Mouse (Mus musculus) heart, postnatal 10 days (tissue): ENCODE data around the gene Nckap5. TPM values are rescaled to one million over a fixed set of nuclear protein-coding genes. Genes with fewer than 3 reads are reported as not detected.

Experiments
- DNase-seq, 2 experiments: peaks; one replicate each; pipeline ENCODE4 v3.0.0; 2021
- intact Hi-C: fragments of 180-260 bp; cut with DNase I; formaldehyde crosslinking; loops from one replicate; pipeline ENCODE4 v1.15.1; 2025
- total RNA-seq, 2 experiments: library from RNA; stranded (reverse); gene quantifications; 2 replicates each; pipeline ENCODE4 v1.2.3; 2021

Nckap5 gene
- total RNA-seq, 2 experiments from 2014 or later = 17.8 to 18.2 TPM

GRCm38 (mm10) chr1:126766971-126767370 lies 63.6 kb downstream of the Nckap5 start:
- peak; percentile 32 to 39 for DNase-seq
- intact Hi-C loops = no loop called here

DNA sequence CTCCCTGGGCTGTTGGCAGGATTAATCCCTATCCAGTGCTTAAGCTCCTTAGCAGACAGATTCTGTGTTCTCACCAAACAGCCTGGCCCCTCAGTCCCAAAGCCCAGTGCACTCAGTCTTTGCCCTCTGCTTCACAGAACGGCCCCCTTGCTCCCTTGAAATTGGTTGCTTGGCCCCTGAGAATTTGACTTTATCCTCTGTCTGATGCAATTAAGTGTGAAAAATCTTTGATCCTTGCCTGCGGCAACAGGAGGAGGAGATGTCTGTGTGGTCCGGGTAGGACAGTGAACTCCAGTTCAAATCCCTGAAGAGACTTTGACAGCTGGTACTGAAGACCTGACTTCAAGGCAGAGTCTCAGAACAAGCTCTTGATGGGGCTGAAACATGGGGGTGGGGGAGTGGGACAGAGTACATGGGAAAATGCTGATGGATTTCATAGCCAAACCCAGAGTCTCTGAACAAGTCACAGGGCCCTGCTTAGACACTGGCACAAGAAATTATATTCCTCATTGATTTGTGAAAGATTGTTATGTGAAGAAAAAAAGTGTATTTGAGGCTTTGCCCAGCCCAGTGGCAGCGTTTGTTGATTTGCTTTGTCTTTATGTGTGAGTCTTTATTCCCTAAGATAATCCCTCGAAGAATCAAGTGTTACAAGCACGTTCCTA lies 65.0 kb downstream of the Nckap5 start:
- intact Hi-C loops = no loop called here
- no peak for DNase-seq

DNA sequence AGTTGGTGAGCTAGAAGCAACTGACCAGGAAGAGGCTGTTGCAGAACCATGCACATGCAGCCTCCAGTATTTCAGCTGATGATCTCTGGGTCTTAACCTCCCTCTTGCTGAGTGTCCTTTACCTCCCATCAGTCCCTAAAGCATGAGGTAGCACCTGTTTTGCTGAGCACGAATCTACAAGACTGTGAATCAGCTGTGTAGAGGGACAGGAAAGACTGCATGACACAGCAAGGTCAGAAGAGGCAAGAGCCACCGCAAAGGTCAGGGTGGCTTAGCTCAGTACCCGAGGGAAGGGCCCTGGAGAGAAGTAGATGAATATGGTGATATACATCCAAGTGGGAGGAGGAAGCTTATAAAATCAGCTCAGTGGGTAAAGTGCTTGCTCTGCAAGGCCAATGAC lies 66.4 kb downstream of the Nckap5 start:
- DNase-seq = no peak
- intact Hi-C loops = no loop called here

DNA sequence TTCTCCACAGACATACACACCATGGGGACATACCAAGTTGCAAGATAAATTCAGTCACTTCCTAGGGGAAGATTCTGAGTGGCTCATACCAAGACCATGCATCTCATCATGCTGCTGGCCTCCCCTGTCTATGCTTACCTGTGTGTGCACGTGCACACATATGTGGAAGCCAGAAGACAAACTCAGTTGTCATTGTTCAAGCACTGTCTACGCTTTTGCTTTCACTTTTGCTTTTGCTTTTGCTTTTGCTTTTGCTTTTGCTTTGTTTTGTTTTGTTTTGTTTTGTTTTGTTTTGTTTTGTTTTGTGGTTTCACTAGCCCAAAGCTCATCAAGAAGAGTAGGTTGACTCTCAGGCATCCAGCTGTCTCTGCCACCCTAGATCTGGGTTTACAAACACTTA lies 67.4 kb downstream of the Nckap5 start:
- DNase-seq = no peak
- intact Hi-C loops = no loop called here

DNA sequence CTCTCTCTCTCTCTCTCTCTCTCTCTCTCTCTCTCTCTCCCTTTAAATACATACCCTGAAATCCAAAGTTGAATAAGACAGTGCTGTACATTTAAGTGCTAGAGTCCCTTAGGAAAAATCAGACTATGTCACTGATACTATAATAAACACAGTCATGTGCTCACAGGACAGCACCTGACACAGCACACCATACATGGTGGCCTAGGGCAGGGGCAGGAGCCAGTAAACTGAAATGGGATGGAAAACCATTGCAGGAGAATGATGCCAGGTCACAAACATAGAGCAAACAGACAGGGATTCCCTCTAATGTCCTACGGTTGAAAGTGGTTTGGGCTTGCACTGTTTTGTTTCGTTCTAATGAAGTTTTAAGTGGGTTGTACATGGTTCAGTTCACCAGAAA lies 70.2 kb downstream of the Nckap5 start:
- no peak for DNase-seq
- intact Hi-C loops = no loop called here

DNA sequence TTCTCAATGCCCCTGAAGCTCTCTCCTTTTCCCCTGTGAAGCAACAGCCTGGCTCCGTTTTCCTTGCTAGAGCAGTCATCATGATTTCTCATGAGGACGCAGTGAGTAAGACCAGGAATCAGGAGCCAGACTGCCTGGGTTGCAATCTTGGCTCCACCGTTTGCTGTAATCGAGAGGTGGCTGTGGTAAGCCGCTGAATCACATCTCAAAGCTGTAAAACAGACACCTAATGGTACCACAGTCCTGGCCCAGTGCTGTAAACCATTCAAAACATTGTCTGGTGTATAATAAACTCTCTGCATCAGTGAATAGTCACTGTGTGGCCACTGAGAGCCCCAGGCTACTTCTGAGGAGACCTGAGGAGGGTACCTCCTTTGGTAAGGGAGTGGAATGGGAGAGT lies 74.9 kb downstream of the Nckap5 start:
- intact Hi-C loops = no loop called here

GRCm38 (mm10) chr1:126753611-126754010 lies 77.0 kb downstream of the Nckap5 start:
- DNase-seq = no peak
- intact Hi-C loops = no loop called here

More for the DNA sequence above, 74.9 kb downstream of the Nckap5 start:
- no peak for DNase-seq

GRCm38 (mm10) chr1:126752247-126753037 lies 78.2 kb downstream of the Nckap5 start:
- no peak for DNase-seq
- intact Hi-C loops = no loop called here

DNA sequence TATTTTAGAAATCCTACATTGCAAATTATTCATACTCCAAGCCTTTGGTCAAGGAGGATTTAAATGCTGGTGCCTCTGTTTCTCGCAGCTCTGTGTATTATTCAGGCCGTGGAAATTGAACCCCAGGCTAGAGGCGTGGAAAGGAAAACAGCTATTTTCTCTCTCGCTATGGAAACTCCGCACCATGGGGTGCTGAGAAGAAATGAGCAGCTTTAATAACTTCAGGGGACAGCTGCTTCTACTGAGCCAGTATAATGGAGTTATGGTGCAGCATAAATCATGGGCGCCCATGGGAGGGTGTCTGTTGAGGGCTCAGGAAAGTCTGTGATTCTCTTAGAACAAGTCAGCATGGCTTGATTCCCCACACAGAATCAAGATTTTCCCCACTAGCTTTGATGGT lies 79.5 kb downstream of the Nckap5 start:
- intact Hi-C loops = no loop called here
- DNase-seq = no peak

GRCm38 (mm10) chr1:126750156-126750555 lies 80.4 kb downstream of the Nckap5 start:
- no peak for DNase-seq
- intact Hi-C loops = no loop called here

GRCm38 (mm10) chr1:126747914-126748313 lies 82.7 kb downstream of the Nckap5 start:
- intact Hi-C loops = no loop called here

DNA sequence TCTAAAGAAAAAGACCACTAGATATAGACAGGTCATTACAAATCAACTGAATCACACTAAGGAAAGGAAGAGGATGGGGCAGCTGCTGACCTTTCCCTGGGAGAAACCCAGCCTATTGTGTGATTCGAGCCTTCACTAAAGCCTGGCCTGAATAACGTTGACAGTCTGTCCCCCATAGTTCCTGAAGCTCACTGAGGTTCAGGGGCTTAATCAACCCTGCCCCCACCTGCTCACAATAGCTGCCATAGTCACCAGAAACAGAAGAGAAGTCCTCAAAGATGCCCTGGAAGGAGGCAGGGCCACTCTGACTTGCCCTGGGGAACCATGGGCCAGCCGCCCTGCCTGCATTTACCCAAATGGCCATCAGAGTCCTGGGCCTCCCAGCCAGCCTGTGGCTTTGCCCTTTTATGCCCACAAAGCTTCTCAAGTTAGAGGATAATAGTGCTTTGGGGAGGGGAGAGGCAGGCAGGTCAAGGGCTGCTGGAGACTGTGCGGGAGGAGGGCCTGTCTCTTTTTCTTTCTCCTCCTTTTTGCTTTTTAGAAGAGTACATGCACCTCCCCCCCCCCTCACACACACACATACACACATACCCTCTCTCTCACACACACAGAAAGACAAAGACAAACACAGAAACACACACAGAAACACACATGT lies 85.0 kb downstream of the Nckap5 start:
- DNase-seq = no peak
- intact Hi-C loops = no loop called here

More at GRCm38 (mm10) chr1:126747914-126748313, 82.7 kb downstream of the Nckap5 start:
- DNase-seq = no peak

- intact Hi-C loops = no loop called here
These were observed 85.8 kb downstream of the Nckap5 start for GRCm38 (mm10) chr1:126744631-126745305.

DNA sequence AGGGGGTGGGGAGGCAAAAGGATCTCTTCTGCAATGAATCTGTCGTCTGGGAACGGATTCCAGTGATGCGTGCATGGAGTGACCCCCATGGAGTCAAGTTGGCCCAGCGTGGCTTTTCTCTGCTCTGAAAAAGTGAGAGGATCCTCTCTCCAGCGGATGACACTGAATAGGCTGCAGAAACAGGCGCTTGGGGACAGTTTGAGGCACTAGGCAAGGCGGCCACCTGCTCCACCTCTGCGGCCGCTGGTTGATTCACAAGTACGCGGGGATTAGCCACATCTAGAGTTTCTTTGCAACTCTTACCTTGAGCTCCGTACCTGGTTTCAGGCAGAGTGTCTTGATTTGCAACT lies 92.3 kb downstream of the Nckap5 start:
- intact Hi-C loops = loop anchor here (5.0 kb wide), 1 partner anchor 189 kb away; no protein-coding TSS in a partner anchor
- DNase-seq = no peak

More at GRCm38 (mm10) chr1:126744631-126745305, 85.8 kb downstream of the Nckap5 start:
- no peak for DNase-seq

GRCm38 (mm10) chr1:126737554-126738290 lies 92.9 kb downstream of the Nckap5 start:
- intact Hi-C loops = loop anchor here (5.0 kb wide), 1 partner anchor 190 kb away; no protein-coding TSS in a partner anchor
- peak; percentile 63 to 71 for DNase-seq

- intact Hi-C loops = no loop called here
- DNase-seq = no peak
These were observed 98.9 kb downstream of the Nckap5 start for GRCm38 (mm10) chr1:126731691-126732090.

DNA sequence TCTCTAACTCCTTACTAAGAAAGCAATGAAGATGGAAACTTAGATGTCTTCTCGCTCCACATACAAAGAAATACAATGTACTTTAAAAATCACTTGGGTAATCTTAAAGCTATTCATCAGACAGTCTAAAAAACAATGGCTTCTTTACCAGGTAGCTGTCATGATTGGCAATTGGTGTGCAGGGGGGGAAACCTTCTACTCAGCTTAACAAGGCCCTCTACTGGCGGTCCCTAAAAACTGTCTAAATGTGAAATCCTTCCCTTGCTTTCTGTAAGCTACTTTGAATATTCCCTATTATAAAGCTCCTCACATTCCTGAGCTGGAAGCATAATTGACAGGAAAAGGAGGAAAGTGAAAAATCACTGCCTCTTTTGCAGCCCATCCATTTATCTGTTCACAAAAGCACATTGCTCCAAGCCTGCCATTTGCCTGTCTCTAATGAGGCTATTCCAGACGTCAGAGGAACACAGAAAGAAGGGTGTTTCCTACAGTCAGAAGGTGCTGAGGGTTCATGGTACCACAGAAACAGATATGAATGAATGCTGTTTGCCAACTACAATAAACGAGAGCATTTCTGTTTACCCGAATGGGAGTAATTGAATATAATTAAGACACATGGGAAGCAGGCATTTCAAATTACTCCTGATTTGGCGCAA lies 104.1 kb downstream of the Nckap5 start:
- intact Hi-C loops = loop anchor here (10.0 kb wide), 1 partner anchor 292 kb away; no protein-coding TSS in a partner anchor

GRCm38 (mm10) chr1:126725628-126726367 lies 104.8 kb downstream of the Nckap5 start:
- intact Hi-C loops = loop anchor here (10.0 kb wide), 1 partner anchor 291 kb away; no protein-coding TSS in a partner anchor

More for the DNA sequence above, 104.1 kb downstream of the Nckap5 start:
- peak in 1 of 2 experiments; percentile 20 for DNase-seq

GRCm38 (mm10) chr1:126721917-126722316 lies 108.7 kb downstream of the Nckap5 start:
- DNase-seq = no peak
- intact Hi-C loops = loop anchor here (10.0 kb wide), 1 partner anchor 287 kb away; no protein-coding TSS in a partner anchor

More at GRCm38 (mm10) chr1:126725628-126726367, 104.8 kb downstream of the Nckap5 start:
- no peak for DNase-seq
